Mouse (Mus musculus) hindbrain, embryonic 15.5 days (tissue): ENCODE results near the gene Hirip3. TPM values are rescaled to one million over a fixed set of nuclear protein-coding genes. Genes with fewer than 3 reads are reported as not detected.

Experiments
- polyA plus RNA-seq: library from polyadenylated mRNA; unstranded; fragments of >200 nt; fragmentation: Nextera tagmentation; extraction: Ambion mirVana; gene quantifications from 2 replicates; pipeline ENCODE4 v1.2.1, GENCODE M21; 2015

The Hirip3 gene
- polyA plus RNA-seq, 1 experiment from 2014 or later: 22.6 TPM

Other genes starting within 250 kb of the Hirip3 start
- gene Nupr1, start 231.1 kb upstream of the Hirip3 start, polyA plus RNA-seq: 11.7 and 14.9 TPM in 2 replicates
- gene Sgf29, start 212.7 kb upstream of the Hirip3 start, polyA plus RNA-seq: 58.7 and 61.0 TPM in 2 replicates
- 7.3 and 10.5 TPM in 2 replicates for gene Sult1a1, start 185.5 kb upstream of the Hirip3 start, polyA plus RNA-seq
- 139 and 143 TPM in 2 replicates for gene Bola2, start 166.6 kb upstream of the Hirip3 start, polyA plus RNA-seq
- 16.2 and 16.7 TPM in 2 replicates for gene Slx1b, start 166.2 kb upstream of the Hirip3 start, polyA plus RNA-seq
- 104 and 108 TPM in 2 replicates for gene Coro1a, start 154.2 kb upstream of the Hirip3 start, polyA plus RNA-seq
- gene Mapk3, start 102.4 kb upstream of the Hirip3 start, polyA plus RNA-seq: 107 and 115 TPM in 2 replicates
- 1.5 TPM in 2 replicates for gene Gdpd3, start 95.6 kb upstream of the Hirip3 start, polyA plus RNA-seq
- gene Ypel3, start 85.0 kb upstream of the Hirip3 start, polyA plus RNA-seq: 191 and 203 TPM in 2 replicates
- 0.62 and 0.75 TPM in 2 replicates for gene Tbx6, start 80.5 kb upstream of the Hirip3 start, polyA plus RNA-seq
- gene Ppp4c, start 69.5 kb upstream of the Hirip3 start, polyA plus RNA-seq: 174 and 176 TPM in 2 replicates
- gene Fam57b, start 64.3 kb upstream of the Hirip3 start, polyA plus RNA-seq: 49.9 and 60.8 TPM in 2 replicates
- 0.43 TPM in 1 of 2 replicates, not detected in the other for gene 4930451I11Rik, start 30.3 kb upstream of the Hirip3 start, polyA plus RNA-seq
- 28.2 and 28.8 TPM in 2 replicates for gene Doc2a, start 14.6 kb upstream of the Hirip3 start, polyA plus RNA-seq
- 91.5 and 94.6 TPM in 2 replicates for gene Ino80e, start 405 bp downstream of the Hirip3 start, polyA plus RNA-seq
- gene Taok2, start 22.7 kb downstream of the Hirip3 start, polyA plus RNA-seq: 56.2 and 58.1 TPM in 2 replicates
- 28.6 and 30.4 TPM in 2 replicates for gene Tmem219, start 60.9 kb downstream of the Hirip3 start, polyA plus RNA-seq
- gene Kctd13, start 66.9 kb downstream of the Hirip3 start, polyA plus RNA-seq: 118 and 130 TPM in 2 replicates
- 9.8 and 10.1 TPM in 2 replicates for gene Asphd1, start 87.6 kb downstream of the Hirip3 start, polyA plus RNA-seq
- 49.3 and 55.9 TPM in 2 replicates for gene Sez6l2, start 88.6 kb downstream of the Hirip3 start, polyA plus RNA-seq
- gene Cdipt, start 113.9 kb downstream of the Hirip3 start, polyA plus RNA-seq: 131 and 140 TPM in 2 replicates
- gene Cdiptos, start 114.1 kb downstream of the Hirip3 start, polyA plus RNA-seq: 0.67 and 1.4 TPM in 2 replicates
- gene Mvp, start 152.6 kb downstream of the Hirip3 start, polyA plus RNA-seq: 4.8 and 5.5 TPM in 2 replicates
- 0.28 TPM in 1 of 2 replicates, not detected in the other for gene Pagr1b, start 154.5 kb downstream of the Hirip3 start, polyA plus RNA-seq
- 28.1 and 46.9 TPM in 2 replicates for gene Pagr1a, start 155.4 kb downstream of the Hirip3 start, polyA plus RNA-seq
- gene Gm42742, start 159.1 kb downstream of the Hirip3 start, polyA plus RNA-seq: 63.3 and 77.5 TPM in 2 replicates
- gene Prrt2, start 159.2 kb downstream of the Hirip3 start, polyA plus RNA-seq: 54.2 and 62.4 TPM in 2 replicates
- 84.0 and 87.3 TPM in 2 replicates for gene Maz, start 165.1 kb downstream of the Hirip3 start, polyA plus RNA-seq
- gene Kif22, start 180.5 kb downstream of the Hirip3 start, polyA plus RNA-seq: 26.1 and 31.7 TPM in 2 replicates
- not detected in 2 replicates for gene Zg16, start 225.4 kb downstream of the Hirip3 start, polyA plus RNA-seq
- gene AI467606, start 229.4 kb downstream of the Hirip3 start, polyA plus RNA-seq: 2.0 and 3.3 TPM in 2 replicates